Mouse (Mus musculus) E14TG2a.4 (cell line): ENCODE measurements at regions not wholly inside any gene's neighbourhood (a gene's known extent, or its start where the extent isn't known, plus 50 kb on each side); places are given as distances from the start of the nearest gene placed in this dataset.

Experiments
- CTCF ChIP-seq: conservative IDR thresholded peaks from 2 replicates; pipeline ENCODE4 v1.5.1; 2014; ENCODE audit warnings: low read length
- POU5F1 ChIP-seq: IDR thresholded peaks from 2 replicates; pipeline ENCODE4 v1.6.1; 2014; ENCODE audit warnings: low read length, borderline replicate concordance

GRCm38 (mm10) chr4:32149171-32149570 is 89.4 kb upstream of the Bach2 start:
- TF ChIP-seq CTCF (no peak), POU5F1 (no peak)
